Mouse (Mus musculus) CD4-positive naive resting alpha-beta T cell, adult 76 days (primary cell): ENCODE results near the gene Ano6. TPM values are rescaled to one million over a fixed set of nuclear protein-coding genes. Genes with fewer than 3 reads are reported as not detected.

Experiments
- total RNA-seq: library from RNA; stranded (reverse); gene quantifications from one replicate; pipeline ENCODE4 v1.2.4, GENCODE M21; 2023

The Ano6 gene
- 66.8 TPM for total RNA-seq

DNA sequence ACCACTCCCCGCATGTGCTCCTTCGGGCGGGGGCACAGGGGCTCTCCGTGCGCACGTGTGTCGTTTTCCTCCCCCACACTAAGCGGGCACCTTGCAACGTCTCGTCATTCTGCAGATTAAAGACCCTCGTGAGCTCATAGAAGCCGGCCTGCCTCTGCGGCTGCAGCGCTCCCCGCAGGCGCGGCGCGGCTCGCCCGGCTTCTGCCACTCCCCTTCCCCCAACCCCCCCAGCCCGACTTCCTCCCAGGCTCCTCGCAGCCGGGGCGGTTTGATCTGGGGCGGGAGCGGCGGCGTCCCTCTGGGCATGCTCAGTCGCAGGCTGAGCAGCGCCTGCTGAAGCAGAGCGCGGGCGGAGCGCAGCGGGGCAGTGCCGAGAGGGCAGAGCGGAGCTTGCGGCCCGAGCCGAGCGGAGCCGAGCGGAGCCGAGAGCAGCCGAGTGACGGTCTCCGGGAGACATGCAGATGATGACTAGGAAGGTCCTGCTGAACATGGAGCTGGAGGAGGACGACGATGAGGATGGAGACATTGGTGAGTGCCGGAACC is at the start of gene Ano6:
Ano6 (plus strand) TSS at position 315 of the 543 bp plus-strand sequence.

Other genes with a start within 250 kb of the Ano6 start
- not detected for gene Dbx2, start 134.9 kb upstream of the Ano6 start, total RNA-seq